Mouse (Mus musculus) heart, postnatal 14 days (tissue): ENCODE data around the gene Oprd1. TPM values are rescaled to one million over a fixed set of nuclear protein-coding genes. Genes with fewer than 3 reads are reported as not detected.

Source experiments
- DNase-seq, 2 experiments: peaks; one replicate each; pipeline ENCODE4 v3.0.0; 2021 to 2022
- intact Hi-C: fragments of 180-260 bp; cut with DNase I; formaldehyde crosslinking; loops from one replicate; pipeline ENCODE4 v1.15.1; 2025
- total RNA-seq, 2 experiments: library from RNA; stranded (reverse); gene quantifications; 2 replicates each; pipeline ENCODE4 v1.2.3; 2021

The Oprd1 gene
- total RNA-seq, 2 experiments from 2014 or later, result 0.19 to 0.20 TPM

DNA sequence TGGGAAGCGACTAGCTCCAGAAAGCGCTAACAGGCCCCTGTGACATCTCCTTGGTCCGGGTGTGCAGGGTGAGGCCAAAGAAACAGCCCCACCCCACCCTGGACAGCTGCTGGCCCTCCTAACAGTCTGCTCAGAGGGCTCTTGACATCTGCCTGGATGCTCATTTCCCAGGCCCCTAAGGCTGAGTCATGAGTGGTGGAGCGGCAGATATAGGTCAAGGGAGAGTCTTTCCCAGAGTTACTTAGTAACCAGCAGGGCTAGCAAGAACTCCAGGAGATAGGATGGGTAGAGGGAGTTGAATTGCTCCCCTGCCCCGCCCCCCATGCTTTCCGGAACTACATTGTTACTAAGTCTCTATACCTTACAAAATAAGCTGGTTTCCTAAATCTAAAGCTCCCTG lies 51.1 kb downstream of the Oprd1 start:
- intact Hi-C loops, result loop anchor here (10.0 kb wide), 1 partner anchor 242 kb away; no protein-coding TSS in a partner anchor
- no peak for DNase-seq

DNA sequence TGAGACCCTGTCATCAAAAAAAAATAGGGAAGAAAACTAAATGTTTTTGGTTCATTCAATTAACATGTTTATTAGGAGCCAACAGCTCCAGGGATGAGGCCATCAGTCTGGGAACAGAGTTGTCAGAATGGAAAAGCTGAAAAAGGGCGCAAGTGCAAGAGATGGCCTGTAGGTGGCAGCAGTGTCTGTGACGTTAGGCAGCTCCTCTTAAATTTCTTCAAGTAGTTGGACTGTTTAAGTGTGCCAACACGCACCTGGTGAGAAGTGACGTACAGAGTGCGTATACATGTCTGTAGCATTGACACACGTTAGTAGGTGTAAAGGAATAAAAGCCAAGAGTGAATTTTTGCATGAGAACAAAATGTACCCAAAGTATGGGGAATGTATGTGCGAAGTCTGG lies 55.4 kb downstream of the Oprd1 start:
- DNase-seq, result peak; percentile 57 to 72
- intact Hi-C loops, result loop anchor here (1.0 kb wide), 1 partner anchor 89 kb away; no protein-coding TSS in a partner anchor

DNA sequence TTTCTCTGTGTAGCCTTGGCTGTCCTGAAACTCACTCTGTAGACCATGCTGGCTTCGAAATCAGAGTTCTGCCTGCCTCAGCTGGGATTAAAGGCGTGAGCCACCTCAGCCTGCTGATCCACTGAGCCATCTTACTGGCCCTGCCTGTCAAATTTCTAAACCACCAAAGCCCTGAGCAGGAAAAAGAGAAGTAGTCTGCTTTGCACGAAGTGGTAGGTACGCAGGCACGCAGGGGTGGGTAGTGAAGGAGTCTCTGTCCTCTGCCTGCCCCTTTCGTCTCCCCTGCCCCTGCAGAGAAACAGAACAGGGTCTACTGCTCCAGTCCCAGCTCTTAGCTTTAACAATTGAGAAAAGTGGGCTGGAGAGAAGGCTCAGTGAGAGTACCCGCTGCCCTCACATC lies 59.2 kb downstream of the Oprd1 start:
- intact Hi-C loops, result no loop called here
- DNase-seq, result no peak

DNA sequence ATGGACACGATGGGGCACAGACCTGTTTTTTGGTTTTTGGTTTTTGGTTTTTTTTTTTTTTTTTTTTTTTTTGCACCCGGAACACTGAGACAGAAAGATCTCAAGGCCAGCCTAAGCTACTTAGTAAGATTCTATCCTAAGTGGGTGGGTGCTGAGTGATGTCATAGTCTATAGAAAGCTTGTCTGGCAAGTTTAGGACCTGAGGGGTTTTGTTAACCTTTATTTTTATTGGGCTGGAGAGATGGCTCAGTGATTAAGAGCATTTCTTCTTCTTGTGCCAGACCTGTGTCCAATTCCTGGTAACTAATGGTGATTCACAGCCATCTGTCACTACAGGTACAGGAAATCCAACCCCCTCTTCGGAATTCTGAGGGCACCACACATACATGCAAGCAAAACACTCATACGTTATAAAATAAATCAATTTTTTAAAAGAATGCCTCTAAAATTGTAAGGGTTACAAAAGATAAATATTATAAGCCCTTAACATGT lies 63.7 kb downstream of the Oprd1 start:
- intact Hi-C loops, result no loop called here
- DNase-seq, result no peak

DNA sequence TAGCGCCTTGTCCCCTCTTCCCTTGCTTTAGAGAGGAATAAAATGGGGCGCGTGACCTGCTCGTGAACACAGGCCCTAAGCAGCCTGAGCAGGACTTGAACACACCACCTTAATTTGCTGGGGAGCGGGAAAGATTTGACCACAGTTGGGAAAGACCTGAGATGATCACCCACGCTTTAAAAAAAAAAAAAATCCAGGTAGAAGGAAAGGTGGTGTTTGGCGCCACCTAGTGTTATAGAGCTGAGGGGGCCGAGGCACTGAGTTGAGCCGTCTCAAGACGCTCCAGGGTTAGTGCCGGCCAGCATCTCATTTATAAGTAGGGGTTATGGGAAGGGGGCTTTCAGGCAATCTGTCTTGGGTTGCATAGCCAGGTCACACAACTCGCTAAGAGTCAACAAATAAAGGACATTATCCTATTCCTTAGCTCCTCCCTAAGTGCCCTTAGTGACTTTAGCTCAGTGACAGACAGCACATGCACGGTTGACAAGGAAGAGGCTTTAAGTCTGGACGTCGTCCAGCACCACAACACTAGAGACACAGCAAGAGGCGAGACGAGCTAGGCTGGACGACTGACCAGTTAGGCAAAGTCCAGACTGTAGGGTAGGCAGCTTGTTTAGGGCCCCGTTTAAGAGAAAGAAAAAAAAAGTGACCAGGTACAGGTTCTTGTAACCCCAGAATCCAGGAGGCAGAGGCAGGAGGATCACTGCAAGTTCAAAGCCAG lies 64.6 kb downstream of the Oprd1 start:
- DNase-seq, result peak; percentile 72 to 82
- intact Hi-C loops, result loop anchor here (1.0 to 5.0 kb wide), 3 partner anchors 102 to 219 kb away; no protein-coding TSS in a partner anchor

DNA sequence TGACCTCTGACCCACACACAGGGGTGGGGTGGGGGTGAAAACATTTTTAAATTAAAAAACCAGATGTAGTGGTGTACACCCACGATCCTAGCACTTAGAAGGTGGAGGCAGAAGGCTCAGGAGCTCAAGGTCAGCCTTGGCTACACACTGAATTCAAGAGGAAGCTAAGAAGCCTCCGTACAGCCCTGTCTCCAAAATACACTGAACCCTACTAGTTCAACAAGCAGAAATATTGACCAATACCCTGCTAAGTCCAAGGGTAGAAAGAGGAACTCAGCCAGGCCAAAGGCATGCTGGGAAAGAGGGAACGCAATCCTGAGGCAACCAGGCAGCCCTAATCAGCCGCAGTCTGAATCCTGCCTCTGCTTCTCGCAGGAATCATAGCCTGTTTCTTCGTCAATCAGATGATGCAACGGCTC lies 66.0 kb downstream of the Oprd1 start:
- peak in 1 of 2 experiments; percentile 32 for DNase-seq
- intact Hi-C loops, result loop anchor here (2.0 to 5.0 kb wide), 2 partner anchors 161 to 218 kb away; no protein-coding TSS in a partner anchor

DNA sequence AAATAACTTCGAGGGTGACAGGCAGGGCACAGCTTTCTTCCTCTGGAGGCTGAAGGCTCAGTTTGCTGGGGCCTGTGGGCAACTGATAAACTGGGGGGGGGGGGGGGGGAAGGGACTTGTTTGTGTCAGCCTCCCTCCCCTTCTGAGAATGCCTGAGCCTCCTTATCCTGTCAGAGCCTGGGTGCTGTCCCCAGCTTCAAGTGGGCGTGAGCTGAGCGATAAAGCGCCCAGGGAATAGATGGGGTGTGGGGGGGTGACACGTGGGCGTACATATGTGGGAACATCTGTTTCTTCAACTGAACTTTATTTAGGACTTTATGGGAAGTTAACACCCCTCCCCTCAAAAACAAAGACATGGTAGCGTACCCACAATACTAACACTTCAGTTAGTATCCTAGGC lies 66.8 kb downstream of the Oprd1 start:
- DNase-seq, result no peak
- intact Hi-C loops, result loop anchor here (5.0 kb wide), 1 partner anchor 160 kb away; no protein-coding TSS in a partner anchor

DNA sequence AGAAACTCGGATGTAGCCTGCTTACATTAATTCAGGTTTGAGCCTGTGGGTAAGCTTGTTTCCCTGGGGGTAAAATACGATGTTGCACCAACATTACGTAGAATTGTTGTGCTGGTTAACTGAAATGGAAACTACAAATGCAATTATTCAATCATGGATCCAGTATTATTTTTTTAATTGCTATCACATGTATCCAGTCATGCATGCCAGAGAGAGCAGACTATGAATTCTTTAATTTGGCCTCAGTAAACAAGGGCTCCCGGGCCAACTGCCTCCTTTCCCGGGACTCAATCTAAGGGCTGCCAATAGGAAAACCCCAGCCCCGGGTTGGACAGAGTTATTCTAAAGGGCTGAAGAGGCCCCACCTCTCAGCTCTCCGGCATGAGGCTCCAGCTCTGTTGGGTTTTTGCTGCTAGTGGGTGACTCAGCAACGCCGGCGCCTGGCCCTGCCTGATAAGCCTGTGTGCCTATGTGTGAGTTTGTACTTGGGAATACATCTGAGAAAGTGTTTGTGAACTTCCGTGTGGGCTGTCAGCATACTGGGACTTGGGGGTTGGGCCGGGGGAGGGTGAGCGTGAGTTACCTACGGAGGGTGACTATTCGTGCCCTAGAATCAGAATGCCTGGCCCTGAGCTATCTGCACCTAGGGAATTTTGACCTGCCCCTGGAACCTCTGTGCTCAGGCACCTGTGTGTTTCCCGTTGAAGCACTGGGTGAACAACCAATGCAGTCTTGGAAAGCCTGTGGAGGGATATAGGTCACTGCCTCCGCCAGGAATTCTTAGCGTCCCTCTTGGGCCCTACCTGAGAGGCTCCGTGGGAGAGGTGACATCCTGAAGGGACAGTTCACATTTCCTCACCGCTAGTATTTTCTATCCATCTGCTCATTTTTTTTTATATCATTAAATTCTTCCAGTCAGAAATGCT lies 67.5 kb downstream of the Oprd1 start:
- DNase-seq, result peak; percentile 52 to 62
- intact Hi-C loops, result loop anchor here (5.0 kb wide), 1 partner anchor 159 kb away; no protein-coding TSS in a partner anchor

DNA sequence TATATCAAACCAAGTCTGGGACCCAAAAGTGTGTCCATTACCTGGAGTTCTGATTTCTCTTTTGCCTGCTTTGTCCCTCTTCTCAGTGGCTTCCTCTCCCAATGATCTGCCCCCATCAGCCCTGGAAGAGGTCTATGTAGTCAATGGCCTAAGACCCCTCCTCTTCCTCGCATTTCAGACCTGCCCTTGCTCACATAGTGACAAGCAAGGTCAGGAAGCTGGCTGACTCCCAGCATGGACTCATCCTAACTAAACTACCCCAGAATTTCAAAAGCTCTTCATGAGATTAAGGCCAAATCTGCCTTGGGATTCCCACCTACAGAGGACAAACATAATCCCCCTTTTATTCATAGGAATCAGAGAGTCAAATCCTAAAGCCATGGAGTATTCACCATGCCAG lies 68.5 kb downstream of the Oprd1 start:
- no peak for DNase-seq
- intact Hi-C loops, result loop anchor here (2.0 to 5.0 kb wide), 3 partner anchors 29 to 158 kb away; no protein-coding TSS in a partner anchor

DNA sequence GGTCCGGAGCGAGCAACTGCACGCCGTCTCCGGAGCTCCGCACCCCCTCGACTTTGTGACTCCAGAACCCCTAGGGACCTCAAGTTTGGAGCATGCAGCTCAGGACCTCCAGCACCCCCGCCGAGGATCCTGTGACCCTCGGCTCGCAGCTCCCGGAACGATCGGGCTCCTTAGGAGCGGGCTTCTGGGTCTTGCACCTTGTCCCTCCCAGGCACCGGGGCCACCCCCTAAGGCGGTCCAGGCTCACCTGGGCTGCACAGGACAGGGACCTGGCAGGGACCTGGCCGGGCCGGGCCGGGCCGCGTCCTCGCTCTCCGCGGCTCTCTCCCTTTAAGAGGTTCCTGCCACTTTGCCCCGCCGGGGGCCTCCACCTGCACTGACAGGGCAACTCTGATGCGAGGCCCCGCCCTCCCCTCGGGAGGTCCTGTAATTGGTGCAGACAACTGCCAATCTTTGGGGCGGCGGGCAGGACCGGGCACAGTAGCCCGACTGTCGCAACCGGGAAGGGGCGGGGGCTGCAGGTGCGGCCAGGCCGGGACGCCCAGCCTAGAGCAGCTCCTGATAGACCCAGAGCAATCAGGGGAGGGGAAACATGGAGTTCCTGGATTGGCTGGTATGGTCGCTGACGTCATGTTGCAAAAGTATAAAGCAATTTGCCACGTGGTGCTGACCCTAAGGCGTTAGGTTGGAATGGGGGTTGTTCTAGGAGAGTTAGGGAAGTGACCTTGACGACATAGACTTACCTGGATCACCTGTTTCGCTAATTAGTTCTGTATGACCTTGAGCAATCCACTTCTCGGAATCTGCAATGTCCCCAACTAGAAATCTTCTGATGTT lies 69.1 kb downstream of the Oprd1 start, which contains the start of gene Epb41:
Gene Epb41, minus strand, starts transcription at position 389 of the 837 bp plus-strand sequence.
- DNase-seq, result peak; percentile 97 to 98
- intact Hi-C loops, result loop anchor here (2.0 to 5.0 kb wide), 3 partner anchors 28 to 158 kb away; no protein-coding TSS in a partner anchor

DNA sequence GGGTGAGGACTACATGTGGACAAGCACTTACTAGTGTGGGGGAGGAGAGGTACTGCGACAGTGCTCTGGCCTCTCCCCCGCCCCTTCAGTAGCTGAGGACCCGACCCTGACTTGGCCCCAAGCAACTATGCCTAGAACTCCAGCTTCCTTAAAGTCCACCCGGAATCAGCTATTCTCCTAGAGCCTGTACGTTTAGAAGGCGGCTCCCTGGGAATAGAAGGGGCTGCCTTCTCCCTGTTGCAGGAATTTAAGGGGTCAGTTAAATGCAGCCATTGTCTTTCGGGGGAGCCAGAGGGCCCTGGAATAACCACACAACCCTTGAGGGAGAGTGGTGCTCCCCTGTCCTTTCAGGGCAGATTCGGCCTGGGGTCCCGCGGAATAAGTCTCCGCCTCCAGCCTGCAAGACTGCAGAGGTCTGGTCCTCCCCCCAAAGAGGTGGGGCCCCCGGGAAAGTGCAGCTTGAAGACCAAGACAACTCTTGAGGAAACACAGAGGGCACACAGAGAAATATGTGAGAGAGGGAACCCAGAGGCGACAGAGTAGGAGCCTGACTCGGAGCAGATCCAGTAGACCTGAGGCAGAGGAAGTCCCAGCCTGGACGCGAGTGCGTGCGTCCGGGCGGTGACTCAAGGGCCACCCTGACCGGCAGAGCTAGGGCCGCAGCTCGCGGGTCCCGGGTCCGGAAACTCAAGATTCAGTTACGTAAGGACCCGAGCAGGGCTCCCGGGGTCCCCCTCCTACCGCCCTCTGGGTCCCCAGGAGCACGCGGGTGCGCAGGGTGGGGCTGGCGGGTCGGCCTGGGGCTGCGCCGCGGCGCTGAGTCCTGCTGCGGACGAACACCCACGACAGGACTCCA lies 70.0 kb downstream of the Oprd1 start, which contains the start of gene Gm10300:
Gene Gm10300, plus strand, starts transcription at position 621 of the 856 bp plus-strand sequence.
- DNase-seq, result peak; percentile 54 to 60
- intact Hi-C loops, result loop anchor here (2.0 kb wide), 2 partner anchors 28 to 42 kb away; no protein-coding TSS in a partner anchor

DNA sequence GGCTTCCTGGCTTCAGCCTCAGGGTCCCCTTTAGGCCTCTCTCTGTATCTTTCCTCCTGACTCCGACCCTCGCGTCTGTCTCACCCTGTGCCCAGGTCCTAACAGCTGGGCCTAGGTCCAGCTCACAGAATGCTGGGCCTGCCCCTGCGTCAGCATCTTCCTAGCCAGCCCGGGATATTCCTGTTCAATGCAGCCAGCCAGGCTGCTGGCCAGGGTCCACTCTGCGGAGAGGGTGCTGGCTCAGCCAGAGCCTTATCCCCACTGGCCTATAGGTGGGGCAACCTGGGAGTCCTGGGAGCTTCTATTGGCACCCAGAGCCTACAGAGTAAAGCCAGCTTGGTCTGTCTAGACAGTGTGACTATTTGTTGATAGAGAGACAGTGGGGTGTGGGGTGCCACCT lies 71.3 kb downstream of the Oprd1 start:
- peak; percentile 60 to 61 for DNase-seq
- intact Hi-C loops, result no loop called here

DNA sequence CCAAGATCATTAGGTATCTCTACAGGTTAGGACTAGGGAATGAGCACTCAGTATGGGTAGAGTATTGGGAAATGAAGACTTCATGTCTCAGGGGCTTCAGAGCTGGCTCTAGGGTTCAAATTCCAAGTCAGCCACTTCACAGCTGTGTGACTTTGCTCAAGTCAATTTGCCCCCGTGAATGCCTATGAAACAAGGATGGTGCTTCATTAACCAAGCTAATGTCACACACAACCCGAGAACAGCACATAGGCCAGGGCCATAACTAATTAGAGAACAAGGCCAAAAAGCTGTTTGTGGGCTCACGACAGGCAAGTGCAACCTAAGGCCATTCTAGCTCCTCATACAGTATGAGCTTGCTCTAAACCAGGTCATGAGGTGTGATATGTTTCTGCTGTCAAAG lies 72.1 kb downstream of the Oprd1 start:
- DNase-seq, result no peak
- intact Hi-C loops, result no loop called here

DNA sequence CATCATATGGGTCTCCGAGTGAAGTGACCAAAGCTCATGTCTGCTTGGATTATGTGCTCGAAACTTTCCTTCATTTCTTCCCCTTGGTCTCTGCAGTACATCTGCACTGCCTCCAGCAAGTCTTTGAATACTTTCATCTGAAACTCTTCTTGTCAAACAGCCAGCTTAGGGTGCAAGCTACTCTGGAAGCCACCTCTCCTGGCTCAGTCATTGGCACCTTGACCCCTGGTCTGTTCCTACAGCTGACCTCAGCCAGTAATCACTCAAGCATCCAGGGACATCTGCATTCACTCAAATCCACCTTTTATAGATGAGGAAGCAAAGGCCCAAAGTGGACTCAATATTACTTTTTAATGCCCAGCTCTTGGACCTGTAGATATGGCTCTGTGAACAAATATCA lies 72.6 kb downstream of the Oprd1 start:
- intact Hi-C loops, result no loop called here
- DNase-seq, result no peak

DNA sequence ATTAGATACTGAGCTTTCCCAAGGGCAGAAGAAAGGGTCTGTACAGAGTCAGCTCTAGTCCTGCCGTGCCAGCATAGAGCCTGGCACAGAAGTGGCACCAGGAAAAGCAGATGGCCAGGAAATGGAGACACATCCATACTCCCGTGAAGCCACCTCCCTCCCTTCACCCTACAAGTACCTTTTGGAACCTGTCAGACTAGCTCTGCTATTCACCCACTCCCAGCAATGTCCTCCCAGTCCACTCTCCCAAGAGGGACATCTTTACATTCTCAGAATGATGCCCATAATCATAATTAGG lies 76.4 kb downstream of the Oprd1 start:
- no peak for DNase-seq
- intact Hi-C loops, result no loop called here

DNA sequence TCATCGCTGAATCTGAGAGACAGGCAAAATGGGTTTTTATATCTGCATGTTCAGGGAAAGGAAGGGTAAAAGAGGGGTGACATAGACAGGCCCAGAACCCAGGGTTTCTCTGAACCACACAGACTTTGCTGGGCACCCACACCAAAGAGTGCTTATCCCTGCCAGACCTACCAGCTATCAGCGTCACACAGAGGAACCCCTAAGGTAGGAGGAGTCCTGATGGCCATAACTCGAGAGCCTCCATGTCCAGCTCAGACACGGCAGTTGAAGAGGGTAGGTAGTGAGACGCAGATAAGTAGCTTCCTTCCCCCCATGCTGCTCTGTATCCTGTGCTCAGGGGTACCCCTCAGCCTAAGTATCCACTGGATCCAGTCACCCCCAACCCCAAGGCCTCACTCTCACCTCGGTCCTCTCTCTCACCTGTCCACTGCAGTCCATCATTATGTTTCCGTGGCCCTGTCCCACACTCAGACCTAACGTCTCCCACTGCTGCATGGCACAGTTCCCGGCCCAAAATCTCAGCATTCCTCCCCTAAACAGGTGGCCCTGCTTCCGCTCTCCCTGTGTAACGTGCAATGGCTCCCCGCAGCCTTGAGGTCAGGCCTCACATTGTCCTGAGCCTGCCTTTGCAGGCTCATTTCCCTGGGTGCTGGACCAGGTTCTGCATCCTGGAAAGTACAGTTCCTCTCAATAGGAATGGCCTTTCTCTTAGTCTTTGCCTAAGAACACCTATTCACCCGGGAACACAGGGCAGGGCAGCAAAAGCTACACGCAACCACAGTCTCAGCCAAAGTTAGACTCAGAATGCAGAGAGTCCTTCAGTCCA lies 77.0 kb downstream of the Oprd1 start:
- DNase-seq, result no peak
- intact Hi-C loops, result no loop called here

DNA sequence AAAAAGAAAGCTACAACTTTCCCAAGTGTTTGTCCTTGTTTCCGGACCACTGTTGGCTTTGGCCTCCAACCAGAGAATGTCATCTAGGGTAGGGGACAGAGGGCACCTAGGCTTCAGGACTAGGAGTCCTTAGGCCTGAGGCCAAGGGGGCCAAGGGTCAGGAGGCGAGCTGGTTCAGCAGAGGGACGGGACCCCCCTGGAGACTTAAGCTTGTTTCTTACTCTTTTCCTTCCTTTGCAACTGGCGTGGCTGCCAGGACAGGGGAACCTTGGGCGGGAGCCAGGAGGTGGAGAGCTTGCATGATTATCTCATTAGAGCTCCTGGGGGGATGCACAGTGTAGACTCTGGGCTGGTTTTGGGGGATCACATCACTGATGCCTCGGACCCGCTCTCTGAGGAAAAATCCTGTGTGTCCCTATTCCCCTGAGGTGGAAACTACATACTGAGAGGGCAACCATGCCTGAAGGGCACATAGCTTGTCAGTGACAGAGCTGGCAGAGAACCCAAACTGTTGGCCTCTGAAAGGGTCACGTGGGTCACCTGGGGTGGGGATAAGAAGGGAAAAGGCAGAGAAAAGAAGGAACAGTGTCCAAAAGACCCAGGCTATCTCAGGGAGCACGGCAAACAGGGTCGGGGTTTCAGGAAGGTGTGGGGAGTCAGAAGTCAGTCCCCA lies 78.0 kb downstream of the Oprd1 start:
- peak; percentile 75 to 80 for DNase-seq
- intact Hi-C loops, result no loop called here
